Mouse (Mus musculus): ENCODE results near the gene Tmprss9.

Tmprss9 gene

DNA sequence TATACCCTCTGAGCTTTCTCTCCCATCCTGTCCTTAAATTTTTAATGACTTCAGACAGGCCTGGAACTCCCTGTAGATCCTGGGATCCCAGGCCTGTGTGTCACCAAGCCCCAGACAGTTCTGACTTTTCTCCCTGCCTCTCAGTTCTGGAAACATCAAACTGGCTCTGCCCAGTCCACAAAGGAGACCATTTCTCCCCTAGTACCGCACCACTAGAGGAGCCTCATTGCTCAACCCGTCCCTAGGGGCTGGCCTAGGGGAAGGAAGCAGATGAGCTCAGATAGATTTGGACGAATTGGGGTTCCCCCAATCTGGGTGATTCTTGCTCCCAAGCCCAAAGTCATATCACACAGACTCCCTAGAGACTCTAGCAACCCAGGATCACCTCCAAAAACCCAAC is 63.6 kb downstream of the Tmprss9 start:
- CTCF ChIA-PET, result no interaction called here

DNA sequence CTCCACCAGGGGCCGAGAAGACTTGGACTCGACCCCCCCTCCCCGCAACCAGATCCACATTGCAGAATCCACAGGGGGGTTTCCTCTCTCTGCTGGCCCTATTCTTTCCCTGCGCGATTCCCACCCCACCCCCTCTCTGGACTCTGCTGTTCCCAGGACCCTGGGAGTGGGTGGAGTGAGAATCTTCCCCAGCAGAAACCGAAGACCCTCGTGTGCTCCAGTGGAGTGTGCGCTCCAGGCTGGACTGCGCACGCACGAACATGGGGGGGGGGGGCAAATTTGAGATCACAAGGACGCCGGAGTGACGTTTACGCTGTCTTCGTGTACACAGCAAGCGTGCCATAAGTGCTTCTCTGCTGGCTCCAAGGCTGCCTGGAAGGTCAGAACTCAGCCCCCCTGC is 64.0 kb downstream of the Tmprss9 start:
- CTCF ChIA-PET, result no interaction called here

DNA sequence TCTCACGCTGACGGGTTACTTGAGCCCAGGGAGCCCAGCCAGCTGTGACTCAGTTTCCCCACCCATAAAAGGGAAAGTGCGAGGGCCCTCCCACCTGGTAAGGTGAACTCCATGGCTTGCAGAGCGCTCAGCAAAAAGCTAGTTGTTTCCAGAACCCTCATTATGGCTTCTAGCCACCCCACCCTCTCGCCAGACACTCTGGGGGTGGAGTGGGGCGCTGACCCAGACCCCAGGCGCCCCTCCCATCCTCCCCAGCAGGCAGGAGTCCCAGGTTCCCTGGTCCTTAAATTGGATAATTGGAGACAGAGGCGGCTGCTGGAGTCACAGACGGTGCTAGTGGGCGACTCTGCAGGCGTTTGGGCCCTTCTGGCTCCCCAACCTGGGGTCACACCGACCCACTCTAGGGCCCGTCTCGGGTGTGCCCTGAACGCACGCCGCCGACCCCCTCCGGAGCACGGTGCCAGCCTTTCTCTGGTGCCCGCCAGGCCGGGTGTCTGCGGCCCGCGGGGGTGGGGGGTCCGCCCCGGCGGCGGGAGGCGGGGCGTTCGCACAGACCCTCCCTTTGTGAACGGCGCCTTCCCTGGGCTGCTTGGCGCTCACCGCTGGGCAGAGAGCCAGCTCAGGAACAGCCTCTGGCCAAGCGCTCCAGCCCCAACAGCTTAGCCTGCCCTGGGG is 64.6 kb downstream of the Tmprss9 start:
- CTCF ChIA-PET, result interaction anchor here (0.6 to 1.7 kb wide), 4 partner anchors 19 to 184 kb away, joined by 3 to 9 read pairs (median 3); no protein-coding TSS in a partner anchor

DNA sequence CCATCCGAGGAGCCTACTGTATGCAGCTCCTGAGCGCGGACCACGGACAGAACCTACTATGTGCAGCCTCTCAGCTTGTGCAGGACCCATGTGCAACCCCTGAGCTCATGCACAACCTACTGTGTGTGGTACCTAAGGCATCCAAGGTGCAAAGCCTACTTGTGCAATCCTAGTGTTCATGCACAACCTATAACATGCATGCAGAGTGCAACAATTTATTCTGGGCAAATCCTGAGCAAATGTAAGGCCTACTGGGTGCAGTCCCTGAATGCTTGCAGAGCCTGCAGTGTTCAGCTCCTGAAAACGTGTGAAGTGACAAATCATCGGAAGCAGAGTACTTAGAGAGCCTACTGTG is 65.1 kb downstream of the Tmprss9 start:
- CTCF ChIA-PET, result interaction anchor here (1.1 to 1.7 kb wide), 3 partner anchors 19 to 58 kb away, joined by 3 to 9 read pairs (median 3); no protein-coding TSS in a partner anchor

DNA sequence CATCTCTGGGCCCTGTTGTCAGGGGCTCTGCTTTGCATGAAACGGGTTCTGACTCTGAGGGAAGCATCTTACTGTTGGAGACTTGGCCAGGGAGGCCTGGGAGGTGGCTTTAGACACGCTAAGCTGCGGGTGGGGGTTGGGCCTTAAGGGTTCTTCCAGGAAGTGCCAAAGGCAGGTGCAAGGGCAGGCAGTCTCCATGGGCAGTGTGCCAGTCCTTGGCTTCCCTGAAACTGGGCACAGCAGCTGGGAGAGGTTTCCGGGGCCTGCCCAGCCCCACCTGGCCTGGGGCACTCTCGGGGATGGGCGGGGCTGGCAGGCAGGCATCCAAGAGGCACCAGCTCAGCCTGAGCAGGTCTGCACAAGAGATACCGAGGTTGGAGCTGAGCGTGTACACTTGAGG is 66.0 kb downstream of the Tmprss9 start:
- CTCF ChIA-PET, result interaction anchor here (1.5 to 1.7 kb wide), 2 partner anchors 18 to 20 kb away, joined by 3 to 9 read pairs; no protein-coding TSS in a partner anchor

DNA sequence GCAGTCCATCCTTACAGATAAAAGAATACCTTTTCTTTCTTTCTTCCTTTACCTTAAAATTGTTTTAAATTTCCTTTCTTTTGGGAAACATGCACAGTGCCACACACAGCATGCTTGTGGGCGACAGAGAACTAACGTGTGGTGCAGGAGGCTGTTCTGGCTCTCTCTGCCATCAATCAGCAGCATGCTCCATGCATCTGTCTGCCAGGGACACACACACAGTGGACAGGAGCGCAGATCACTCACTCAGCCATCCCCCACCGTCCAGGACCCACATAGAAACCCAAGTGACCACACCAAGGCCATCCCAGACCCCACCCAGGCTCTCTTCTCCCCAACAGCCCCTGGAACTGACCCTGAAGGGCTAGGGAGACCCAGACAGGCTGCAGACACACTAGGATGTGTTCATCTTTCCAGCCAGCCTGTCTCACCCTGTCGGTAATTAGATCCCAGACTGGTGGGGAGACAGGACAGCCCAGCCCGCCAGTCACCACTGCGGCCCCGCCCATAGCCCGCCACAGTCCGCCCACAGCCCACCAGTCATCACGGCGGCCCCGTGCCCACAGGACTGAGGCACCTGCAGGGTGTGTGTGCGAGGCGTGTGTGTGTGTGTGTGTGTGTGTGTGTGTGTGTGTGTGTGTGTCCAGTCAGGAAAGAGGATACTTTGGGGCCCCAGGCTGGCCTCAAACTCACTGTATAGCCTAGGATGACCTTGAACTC is 67.3 kb downstream of the Tmprss9 start:
- CTCF ChIA-PET, result interaction anchor here (0.6 kb wide), 1 partner anchor 19 kb away, joined by 4 read pairs; no protein-coding TSS in a partner anchor

DNA sequence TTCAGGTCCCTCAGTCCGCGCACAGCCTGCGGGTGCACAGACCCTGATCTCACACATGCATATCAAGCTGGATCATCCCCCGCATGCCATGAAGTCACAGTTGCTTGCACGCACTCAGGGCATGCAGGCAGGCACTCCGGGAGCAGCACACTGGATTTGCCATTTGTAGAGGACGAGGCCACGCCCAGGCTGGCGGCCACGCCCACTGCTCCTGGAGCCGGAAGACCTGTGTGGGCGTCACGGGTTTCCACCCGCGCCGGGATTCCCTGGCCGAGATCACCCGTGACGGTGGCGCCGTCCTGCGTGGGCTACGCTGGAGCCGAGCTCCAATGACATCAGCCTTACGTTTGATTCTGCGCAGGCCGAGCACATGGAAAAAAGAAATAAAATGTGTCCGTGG is 68.0 kb downstream of the Tmprss9 start:
- CTCF ChIA-PET, result interaction anchor here (0.7 kb wide), 1 partner anchor 24 kb away, joined by 3 read pairs; no protein-coding TSS in a partner anchor

DNA sequence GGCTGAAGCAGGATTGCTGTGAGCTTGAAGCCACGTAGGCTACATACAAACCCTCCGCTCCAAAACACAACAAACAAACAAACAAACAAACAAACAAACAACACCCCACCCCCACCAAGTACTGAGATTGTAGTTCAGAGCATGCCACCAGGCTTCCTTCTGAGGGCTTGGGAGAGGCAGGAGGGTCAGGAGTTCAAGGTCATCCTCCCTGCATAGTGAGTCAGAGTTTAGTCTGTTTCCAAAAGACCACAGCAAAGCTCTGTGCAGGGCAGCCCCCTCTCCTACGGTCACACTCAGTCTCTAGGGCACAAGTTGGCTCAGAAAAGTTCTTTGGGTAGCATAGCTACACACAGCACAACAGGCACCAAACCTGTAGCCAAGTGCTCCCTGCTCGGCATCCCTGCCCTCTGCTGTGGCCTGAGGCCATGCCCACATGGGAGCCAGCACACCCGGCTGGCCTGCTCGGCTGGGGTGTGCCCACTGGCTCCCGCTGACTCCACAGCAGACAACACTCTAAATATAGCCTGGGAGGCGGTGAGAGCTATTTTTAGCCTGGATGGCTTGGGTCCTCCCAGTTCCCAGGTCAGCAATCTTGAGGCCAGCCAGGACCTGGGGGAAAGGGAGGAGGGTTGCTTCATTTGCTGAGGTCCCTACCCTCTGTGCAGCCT is 68.8 kb downstream of the Tmprss9 start:
- CTCF ChIA-PET, result interaction anchor here (0.7 to 1.0 kb wide), 2 partner anchors 11 to 23 kb away, joined by 3 read pairs; no protein-coding TSS in a partner anchor

DNA sequence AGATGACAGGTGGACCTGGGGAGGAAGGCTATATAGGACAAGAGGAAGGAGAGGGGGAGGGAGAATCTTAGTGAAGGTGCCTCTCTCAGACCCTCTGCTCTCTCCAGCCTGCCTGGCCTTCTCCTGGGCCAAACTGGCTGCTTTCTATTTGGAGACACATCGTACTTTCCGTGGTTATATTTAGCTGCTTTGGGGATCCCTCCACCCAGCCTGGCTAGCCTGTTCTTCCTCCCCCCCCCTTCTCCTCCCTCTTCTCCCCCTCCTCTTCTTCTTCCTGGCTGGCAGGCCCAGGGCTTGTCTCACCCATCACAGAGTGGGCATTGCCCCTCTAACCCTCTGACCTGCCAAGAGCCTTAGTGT is 69.3 kb downstream of the Tmprss9 start:
- CTCF ChIA-PET, result interaction anchor here (1.0 kb wide), 1 partner anchor 12 kb away, joined by 3 read pairs; no protein-coding TSS in a partner anchor

DNA sequence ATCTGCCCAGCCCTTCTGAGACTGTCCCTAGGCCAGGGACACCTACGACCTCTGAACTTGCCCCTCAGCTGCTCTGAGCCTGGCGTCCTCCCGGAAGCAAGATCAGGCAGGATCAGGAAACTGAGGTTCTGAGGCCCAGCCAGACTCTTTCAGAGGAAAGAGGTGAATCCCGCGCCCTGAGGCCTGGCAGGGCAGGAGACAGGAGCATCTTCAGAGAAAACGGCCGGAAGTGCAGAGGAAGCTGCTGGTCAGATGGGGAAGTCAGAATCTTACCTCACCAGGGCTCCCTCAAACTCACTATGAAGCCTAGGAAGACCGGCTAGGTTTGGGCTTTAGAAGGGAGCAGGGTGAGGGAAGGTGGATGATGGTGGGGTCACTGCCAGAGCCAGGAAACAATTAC is 71.3 kb downstream of the Tmprss9 start:
- CTCF ChIA-PET, result no interaction called here

DNA sequence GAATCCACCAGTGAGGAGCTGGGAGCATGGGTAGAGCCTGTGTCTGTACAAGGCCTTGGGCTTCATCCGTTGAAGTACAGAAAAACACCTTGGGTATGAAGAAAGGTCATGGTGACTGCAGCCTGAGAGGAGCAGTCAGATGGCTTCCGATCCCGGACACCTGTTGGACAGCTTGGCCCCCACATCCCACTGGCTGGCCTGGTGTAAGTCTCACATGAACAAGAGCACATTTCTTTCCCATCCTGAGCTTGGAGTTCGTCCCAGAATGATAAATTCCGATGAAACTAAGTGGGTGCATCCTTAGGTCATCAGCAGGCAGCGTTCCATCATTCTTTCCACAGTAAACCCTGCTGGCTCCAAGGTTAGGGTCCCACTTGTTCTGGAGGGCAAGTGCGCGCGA is 72.1 kb downstream of the Tmprss9 start:
- CTCF ChIA-PET, result interaction anchor here (1.4 kb wide), 1 partner anchor 18 kb away, joined by 4 read pairs; no protein-coding TSS in a partner anchor

DNA sequence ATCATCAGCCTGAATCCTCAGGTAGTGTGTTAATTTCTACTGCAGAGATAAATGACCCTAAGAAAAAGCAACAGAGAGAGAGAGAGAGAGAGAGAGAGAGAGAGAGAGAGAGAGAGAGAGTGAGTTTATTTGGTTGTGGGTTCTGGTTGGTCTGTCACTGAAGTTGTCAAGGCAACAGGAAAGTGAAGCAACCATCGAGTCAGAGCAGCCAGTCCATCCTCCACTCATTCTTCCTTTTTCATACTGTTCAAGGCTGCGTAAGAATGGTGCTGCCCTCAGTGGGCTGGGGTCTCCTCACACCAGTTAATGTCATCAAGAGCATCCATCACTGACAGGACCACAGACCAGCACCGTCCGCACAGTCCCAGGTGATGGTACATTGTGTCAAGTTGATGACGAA is 72.6 kb downstream of the Tmprss9 start:
- CTCF ChIA-PET, result interaction anchor here (0.9 to 1.4 kb wide), 2 partner anchors 17 to 41 kb away, joined by 3 to 4 read pairs; no protein-coding TSS in a partner anchor

DNA sequence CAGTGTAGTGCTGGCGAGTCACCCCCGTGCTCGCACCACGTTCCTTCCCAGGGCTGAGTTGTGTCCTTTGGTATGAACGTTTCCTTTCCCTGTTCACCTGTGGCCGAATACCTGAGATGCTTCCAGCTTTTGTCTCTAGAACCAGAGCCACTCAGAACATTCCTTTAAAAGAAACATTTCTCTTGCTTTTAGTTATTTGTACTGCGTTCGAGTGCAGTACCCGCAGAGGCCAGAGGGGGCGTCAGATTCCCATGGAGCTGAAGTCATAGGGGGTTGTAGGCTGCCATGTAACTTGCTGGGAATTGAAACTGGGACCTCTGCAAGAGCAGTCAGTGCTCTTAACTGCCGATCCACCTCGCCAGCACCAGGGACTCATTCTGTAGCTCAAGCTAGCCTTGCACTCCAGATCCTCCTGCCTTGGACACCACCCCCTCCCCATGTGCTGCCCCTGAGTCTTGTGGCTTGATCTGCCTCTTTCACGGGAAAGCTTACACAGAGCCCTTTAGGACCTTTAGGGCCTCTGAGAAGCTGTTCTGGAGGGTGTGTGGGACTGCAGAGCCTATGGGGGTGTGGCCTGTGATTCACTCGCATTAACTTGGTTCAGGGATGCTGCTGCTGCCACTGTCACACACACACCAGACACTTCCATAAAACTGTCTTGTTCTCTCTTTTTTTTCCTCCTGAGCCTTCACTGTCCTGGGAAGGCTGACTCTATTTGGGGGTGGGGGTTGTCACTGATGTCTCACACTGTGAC is 75.2 kb downstream of the Tmprss9 start:
- CTCF ChIA-PET, result no interaction called here

DNA sequence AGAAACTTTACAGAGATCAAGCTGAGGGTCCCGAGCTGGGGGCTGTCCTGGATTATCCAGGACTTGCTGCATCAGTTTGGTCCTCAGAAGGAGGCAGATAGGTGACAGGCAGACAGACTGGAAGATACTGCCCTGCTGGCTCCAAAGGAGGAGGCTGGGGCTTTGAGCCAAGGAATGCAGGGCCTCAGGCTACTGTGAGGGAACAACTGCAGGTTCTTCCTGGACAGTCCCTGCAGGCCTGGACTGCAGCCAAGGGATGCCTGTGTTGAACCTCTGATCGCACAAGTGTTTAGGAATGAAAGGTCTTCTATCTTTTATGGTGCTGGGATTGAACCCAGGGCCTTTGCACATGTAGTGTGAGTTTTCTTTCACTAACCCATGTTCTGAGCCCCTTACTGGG is 76.2 kb downstream of the Tmprss9 start:
- CTCF ChIA-PET, result interaction anchor here (0.7 kb wide), 1 partner anchor 16 kb away, joined by 3 read pairs; no protein-coding TSS in a partner anchor

DNA sequence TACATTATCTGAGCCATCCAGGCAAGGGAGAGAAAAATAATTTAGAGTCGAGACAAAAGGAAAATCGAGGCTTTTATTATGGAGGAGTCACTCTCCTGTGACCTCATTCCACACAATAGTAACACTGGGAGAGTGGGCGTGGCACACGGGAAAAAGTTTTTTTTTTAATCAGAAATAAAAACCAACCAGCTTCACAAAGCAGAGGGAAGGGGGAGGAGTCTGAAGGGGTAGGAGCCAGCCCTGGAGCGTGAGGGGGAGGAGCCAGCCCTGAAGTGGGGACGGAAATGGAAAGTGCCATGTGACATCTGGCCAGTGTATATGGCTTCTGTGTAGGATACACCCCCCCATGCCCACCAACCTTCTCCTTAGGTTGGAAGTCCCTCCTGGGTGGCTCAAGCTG is 76.9 kb downstream of the Tmprss9 start:
- CTCF ChIA-PET, result interaction anchor here (0.6 kb wide), 1 partner anchor 158 kb away, joined by 3 read pairs; no protein-coding TSS in a partner anchor

DNA sequence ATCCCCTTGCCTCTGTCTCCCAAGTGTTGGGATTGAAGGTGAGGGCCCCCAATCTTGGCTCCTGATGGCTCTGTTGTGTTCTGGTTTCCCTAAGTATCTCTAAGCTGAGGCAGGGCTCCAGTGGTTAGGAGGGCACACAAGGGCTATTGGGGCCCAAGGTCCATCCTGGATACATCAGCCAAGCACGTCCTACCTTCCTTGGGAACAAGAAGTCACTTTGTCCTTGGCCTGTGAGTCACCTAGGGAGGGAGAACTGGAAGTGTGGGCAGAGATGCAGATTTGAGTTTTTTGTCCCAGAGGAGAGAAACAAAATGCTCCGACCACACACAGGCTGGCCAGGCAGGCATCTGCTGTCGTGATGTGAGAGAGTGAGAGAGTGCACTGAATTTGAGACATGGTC is 77.4 kb downstream of the Tmprss9 start:
- CTCF ChIA-PET, result no interaction called here
